Mouse (Mus musculus) hindbrain, embryonic 16.5 days (tissue): Measurements from ENCODE around the gene Samd4b. TPM values are rescaled to one million over a fixed set of nuclear protein-coding genes. Genes with fewer than 3 reads are reported as not detected.

ENCODE experiments used
- ATAC-seq: fragments of 200-750 bp; cut with Nextera tagmentation; 2 replicates; pipeline ENCODE4 v1.8.0; 2017; ENCODE audit warnings: moderate TSS enrichment, moderate library complexity
- H3K27ac ChIP-seq: fragments of 300-500 bp; sonication (generic); 2 replicates; pipeline ENCODE4 v1.5.1; 2014; ENCODE audit warnings: low read depth, mild to moderate bottlenecking, control low read depth, low read length, moderate library complexity
- H3K27me3 ChIP-seq: fragments of 300-500 bp; sonication (generic); replicated peaks from 2 replicates; pipeline ENCODE4 v1.6.1; 2014; ENCODE audit warnings: low read length; ENCODE audit not compliant: control insufficient read depth, insufficient read depth
- H3K36me3 ChIP-seq: fragments of 300-500 bp; sonication (generic); 2 replicates; pipeline ENCODE4 v1.6.1; 2014; ENCODE audit warnings: mild to moderate bottlenecking, low read length, moderate library complexity, mixed read lengths; ENCODE audit not compliant: control insufficient read depth, insufficient read depth
- H3K4me1 ChIP-seq: fragments of 300-500 bp; sonication (generic); 2 replicates; pipeline ENCODE4 v1.6.1; 2014; ENCODE audit warnings: low read depth, low read length; ENCODE audit not compliant: control insufficient read depth, insufficient read depth
- H3K4me2 ChIP-seq: fragments of 300-500 bp; sonication (generic); 2 replicates; pipeline ENCODE4 v1.6.1; 2014; ENCODE audit warnings: mild to moderate bottlenecking, low read length, control low read depth, moderate library complexity
- H3K4me3 ChIP-seq: fragments of 300-500 bp; sonication (generic); 2 replicates; pipeline ENCODE4 v1.5.1; 2014; ENCODE audit warnings: mild to moderate bottlenecking, low read length, control low read depth, moderate library complexity
- H3K9ac ChIP-seq: fragments of 300-500 bp; sonication (generic); 2 replicates; pipeline ENCODE4 v1.6.1; 2014; ENCODE audit warnings: low read depth, mild to moderate bottlenecking, control low read depth, low read length, moderate library complexity
- H3K9me3 ChIP-seq: fragments of 300-500 bp; sonication (generic); 2 replicates; pipeline ENCODE4 v1.6.1; 2014; ENCODE audit warnings: mild to moderate bottlenecking, low read length, moderate library complexity; ENCODE audit not compliant: control insufficient read depth
- WGBS: fragments of 180-500 bp; shearing (Covaris S2); extraction: QIAGEN DNeasy Blood & Tissue Kit; methylation state at CpG from one replicate; pipeline ENCODE4 v1.1.7; 2014; 5-methylcytosine and 5-hydroxymethylcytosine counted together
- polyA plus RNA-seq: library from polyadenylated mRNA; unstranded; fragments of >200 nt; fragmentation: Nextera tagmentation; extraction: Ambion mirVana; gene quantifications from 2 replicates; pipeline ENCODE4 v1.2.1, GENCODE M21; 2015

The Samd4b gene
- polyA plus RNA-seq, 1 experiment from 2014 or later, result 11.1 TPM

GRCm38 (mm10) chr7:28427738-28428137 lies 170.2 kb downstream of the Samd4b start:
- ATAC-seq, result no peak
- H3K4me1 ChIP-seq, result peaks cover 8% of the 10 kb centered on the region
- H3K9me3 ChIP-seq, result no peaks in the 10 kb centered on the region
- H3K9ac ChIP-seq, result no peak overlapping the region
- no peak overlapping the region for H3K4me2 ChIP-seq
- H3K36me3 ChIP-seq, result peaks cover 8% of the 10 kb centered on the region
- no peak overlapping the region for H3K4me3 ChIP-seq
- H3K27ac ChIP-seq, result no peak overlapping the region
- no peaks in the 10 kb centered on the region for H3K27me3 ChIP-seq

- no peak overlapping the region for H3K27ac ChIP-seq
- no peaks in the 10 kb centered on the region for H3K27me3 ChIP-seq
- no peak overlapping the region for H3K9ac ChIP-seq
- no peak for ATAC-seq
- H3K4me2 ChIP-seq, result no peak overlapping the region
- no peaks in the 10 kb centered on the region for H3K4me1 ChIP-seq
- H3K36me3 ChIP-seq, result peaks cover 18% of the 10 kb centered on the region
- H3K4me3 ChIP-seq, result no peak overlapping the region
- 92% methylated on average over 1 of the region's 1 CpGs for WGBS
- no peaks in the 10 kb centered on the region for H3K9me3 ChIP-seq
Observed at GRCm38 (mm10) chr7:28423018-28423417, 174.9 kb downstream of the Samd4b start.

GRCm38 (mm10) chr7:28419416-28419815 lies 178.5 kb downstream of the Samd4b start:
- no peak overlapping the region for H3K9ac ChIP-seq
- H3K27me3 ChIP-seq, result no peaks in the 10 kb centered on the region
- no peak overlapping the region for H3K4me3 ChIP-seq
- no peaks in the 10 kb centered on the region for H3K9me3 ChIP-seq
- no peaks in the 10 kb centered on the region for H3K4me1 ChIP-seq
- peaks cover 22% of the 10 kb centered on the region for H3K36me3 ChIP-seq
- ATAC-seq, result no peak
- no peak overlapping the region for H3K4me2 ChIP-seq
- no peak overlapping the region for H3K27ac ChIP-seq
- WGBS, result 100% methylated on average over 2 of the region's 2 CpGs

DNA sequence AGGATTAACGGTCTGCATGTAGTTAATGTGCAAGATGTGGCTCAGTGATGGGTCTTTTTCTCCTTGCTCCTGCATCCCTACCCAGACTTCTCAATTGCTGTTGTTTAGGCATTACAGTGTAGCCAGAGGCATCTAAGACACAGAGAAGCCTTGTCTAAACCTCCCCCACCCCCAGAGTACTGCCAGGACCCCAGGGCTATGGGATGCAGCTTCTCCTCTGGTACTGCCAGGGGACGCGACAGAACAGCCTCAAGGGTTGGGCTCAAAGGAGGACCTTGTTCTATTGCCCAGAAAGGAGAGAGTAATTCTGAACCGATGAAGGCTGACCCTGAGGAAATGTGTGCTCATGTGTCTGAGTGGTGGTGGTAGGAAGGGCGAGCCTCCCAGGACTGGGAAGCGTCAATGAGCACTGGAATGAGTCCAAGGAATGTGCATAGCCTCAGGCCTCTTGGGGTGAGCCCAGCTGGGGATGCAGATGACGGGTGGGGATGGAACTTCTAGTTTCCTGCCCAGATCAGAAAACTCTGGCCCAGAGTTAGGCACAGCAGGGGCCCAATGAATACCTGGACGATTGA lies 179.8 kb downstream of the Samd4b start:
- peak; percentile 71 for ATAC-seq

DNA sequence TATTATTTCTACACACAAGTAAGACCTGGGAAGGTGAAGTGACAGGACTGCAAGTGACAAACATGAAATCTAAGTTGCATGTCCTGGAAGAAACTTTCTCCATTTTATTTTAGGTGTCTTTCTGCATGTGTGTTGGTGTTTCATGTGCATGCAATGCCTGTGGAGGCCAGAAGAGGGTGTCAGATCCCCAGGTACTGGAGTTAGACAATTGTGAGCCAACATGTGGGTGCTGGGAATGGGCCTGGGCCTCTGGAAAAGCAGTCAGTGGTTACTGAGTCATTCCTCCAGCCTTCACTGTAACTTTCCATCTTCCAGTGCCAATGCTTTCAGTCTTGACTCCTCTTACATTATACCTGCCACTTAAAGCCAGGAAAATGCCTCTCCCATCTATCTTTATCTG lies 180.6 kb downstream of the Samd4b start:
- H3K36me3 ChIP-seq, result peaks cover 21% of the 10 kb centered on the region
- H3K9me3 ChIP-seq, result no peaks in the 10 kb centered on the region

More for the DNA sequence above, 179.8 kb downstream of the Samd4b start:
- H3K27me3 ChIP-seq, result no peaks in the 10 kb centered on the region
- WGBS, result 66% methylated on average over 8 of the region's 8 CpGs
- no peak overlapping the region for H3K4me3 ChIP-seq
- H3K9ac ChIP-seq, result no peak overlapping the region
- no peak overlapping the region for H3K27ac ChIP-seq
- H3K9me3 ChIP-seq, result no peaks in the 10 kb centered on the region
- no peaks in the 10 kb centered on the region for H3K4me1 ChIP-seq
- no peak overlapping the region for H3K4me2 ChIP-seq
- peaks cover 25% of the 10 kb centered on the region for H3K36me3 ChIP-seq

DNA sequence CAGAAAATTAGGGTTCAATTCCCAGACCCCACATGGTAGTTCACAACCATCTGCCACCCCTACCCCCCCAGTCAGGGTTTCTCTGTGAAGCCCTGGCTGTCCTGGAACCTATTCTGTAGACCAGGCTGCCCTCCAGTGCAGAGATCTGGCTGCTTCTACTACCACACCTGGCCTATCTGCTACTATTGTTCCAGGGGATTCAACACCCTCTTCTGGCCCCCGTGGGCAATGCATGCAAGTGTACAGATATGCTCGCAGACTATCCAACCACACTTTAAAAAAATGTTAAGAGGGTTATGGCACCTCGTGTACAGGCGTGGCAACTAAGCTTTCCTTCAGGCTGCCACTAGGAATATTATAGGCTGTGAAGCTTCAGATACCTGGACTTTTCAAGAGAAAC lies 185.1 kb downstream of the Samd4b start:
- Histone ChIP-seq H3K4me3 (no peak overlapping the region), H3K4me1 (no peaks in the 10 kb centered on the region), H3K9ac (no peak overlapping the region), H3K27ac (no peak overlapping the region), H3K36me3 (peaks cover 23% of the 10 kb centered on the region), H3K4me2 (no peak overlapping the region), H3K9me3 (no peaks in the 10 kb centered on the region), H3K27me3 (no peaks in the 10 kb centered on the region)
- WGBS, result 88% methylated on average over 4 of the region's 4 CpGs
- ATAC-seq, result no peak

More for the DNA sequence above, 180.6 kb downstream of the Samd4b start:
- Histone ChIP-seq H3K4me3 (no peak overlapping the region), H3K4me2 (no peak overlapping the region), H3K9ac (no peak overlapping the region), H3K27ac (no peak overlapping the region), H3K27me3 (no peaks in the 10 kb centered on the region), H3K4me1 (no peaks in the 10 kb centered on the region)
- no peak for ATAC-seq

DNA sequence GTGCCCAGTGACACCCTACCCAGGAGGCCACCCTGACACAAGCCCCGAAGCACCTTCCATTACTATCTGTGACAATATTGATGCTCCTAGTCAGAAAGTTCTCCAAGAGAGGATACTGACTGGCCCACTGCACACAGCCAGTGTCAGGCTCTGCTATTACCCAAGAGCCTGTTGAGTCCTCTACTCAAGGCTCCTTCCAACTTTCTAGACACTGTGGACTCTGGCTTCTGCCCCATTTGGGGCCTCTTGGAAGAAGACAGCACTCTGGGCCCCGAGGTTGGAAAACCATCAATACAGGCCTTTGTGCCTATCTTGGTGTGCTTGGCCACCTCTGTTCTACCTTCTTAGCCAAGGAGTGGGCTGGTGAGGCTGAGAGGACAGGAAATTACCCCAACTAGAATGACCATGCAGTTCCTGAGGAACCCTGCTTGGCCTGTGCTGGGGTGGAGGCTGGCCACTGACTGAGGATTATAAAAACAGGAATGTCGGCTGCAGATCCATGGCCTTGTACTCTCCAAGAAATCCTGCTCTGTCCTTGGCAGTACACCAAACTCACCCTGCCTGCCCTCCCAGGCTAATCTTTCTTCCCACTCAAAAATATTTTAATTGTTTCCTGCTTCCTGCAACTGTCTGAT lies 187.0 kb downstream of the Samd4b start:
- Histone ChIP-seq H3K27ac (no peak overlapping the region), H3K9me3 (no peaks in the 10 kb centered on the region), H3K9ac (no peak overlapping the region), H3K4me2 (no peak overlapping the region), H3K36me3 (peaks cover 40% of the 10 kb centered on the region), H3K4me3 (no peak overlapping the region), H3K4me1 (no peaks in the 10 kb centered on the region), H3K27me3 (no peaks in the 10 kb centered on the region)
- ATAC-seq, result no peak
- 95% methylated on average over 3 of the region's 3 CpGs for WGBS

GRCm38 (mm10) chr7:28401942-28402341 lies 196.0 kb downstream of the Samd4b start:
- 85% methylated on average over 3 of the region's 3 CpGs for WGBS
- no peak for ATAC-seq

GRCm38 (mm10) chr7:28401030-28401429 lies 196.9 kb downstream of the Samd4b start:
- H3K9ac ChIP-seq, result no peak overlapping the region
- H3K9me3 ChIP-seq, result no peaks in the 10 kb centered on the region
- H3K4me3 ChIP-seq, result no peak overlapping the region
- H3K4me1 ChIP-seq, result no peaks in the 10 kb centered on the region
- H3K36me3 ChIP-seq, result peaks cover 75% of the 10 kb centered on the region
- no peaks in the 10 kb centered on the region for H3K27me3 ChIP-seq
- no peak overlapping the region for H3K27ac ChIP-seq
- no peak overlapping the region for H3K4me2 ChIP-seq
- ATAC-seq, result no peak
- 100% methylated on average over 1 of the region's 1 CpGs for WGBS

More at GRCm38 (mm10) chr7:28401942-28402341, 196.0 kb downstream of the Samd4b start:
- Histone ChIP-seq H3K9ac (no peak overlapping the region), H3K27ac (no peak overlapping the region), H3K27me3 (no peaks in the 10 kb centered on the region), H3K4me1 (no peaks in the 10 kb centered on the region), H3K4me3 (no peak overlapping the region), H3K36me3 (peaks cover 77% of the 10 kb centered on the region), H3K9me3 (no peaks in the 10 kb centered on the region), H3K4me2 (no peak overlapping the region)
